Mouse (Mus musculus): ENCODE data around the gene Klhdc8a. TPM values are rescaled to one million over a fixed set of nuclear protein-coding genes. Genes with fewer than 3 reads are reported as not detected.

The Klhdc8a gene
- polyA plus RNA-seq, 1 experiment, result 10.1 TPM

GRCm38 (mm10) chr1:132289965-132290364 is 8.5 kb upstream of the Klhdc8a start:
- DNase-seq (ENCODE audit: extremely low spot score in 1 of 2, low spot score in 1 of 2), result no peak

- DNase-seq (ENCODE audit: extremely low spot score in 1 of 2, low spot score in 1 of 2), result no peak
Observed at GRCm38 (mm10) chr1:132290921-132291675, 7.3 kb upstream of the Klhdc8a start.

- no peak for DNase-seq (ENCODE audit: extremely low spot score in 1 of 2, low spot score in 1 of 2)
Observed at GRCm38 (mm10) chr1:132291706-132292105, 6.7 kb upstream of the Klhdc8a start.

- no peak for DNase-seq (ENCODE audit: extremely low spot score in 1 of 2, low spot score in 1 of 2)
Observed at GRCm38 (mm10) chr1:132292318-132293129, 5.9 kb upstream of the Klhdc8a start.

- no peak for DNase-seq (ENCODE audit: extremely low spot score in 1 of 2, low spot score in 1 of 2)
Observed at GRCm38 (mm10) chr1:132295506-132295905, 2.9 kb upstream of the Klhdc8a start.

- DNase-seq (ENCODE audit: extremely low spot score in 1 of 2, low spot score in 1 of 2), result peak in 1 of 2 experiments; percentile 46
Observed at GRCm38 (mm10) chr1:132296051-132296450, 2.4 kb upstream of the Klhdc8a start.

- no peak for DNase-seq (ENCODE audit: extremely low spot score in 1 of 2, low spot score in 1 of 2)
Observed at GRCm38 (mm10) chr1:132298801-132299464, 507 bp downstream of the Klhdc8a start.

- DNase-seq (ENCODE audit: extremely low spot score in 1 of 2, low spot score in 1 of 2), result no peak
Observed at GRCm38 (mm10) chr1:132299744-132300143, 1.3 kb downstream of the Klhdc8a start.

GRCm38 (mm10) chr1:132301242-132301641 is 2.8 kb downstream of the Klhdc8a start:
- DNase-seq (ENCODE audit: extremely low spot score in 1 of 2, low spot score in 1 of 2), result no peak

GRCm38 (mm10) chr1:132302341-132302866 is 4.0 kb downstream of the Klhdc8a start:
- DNase-seq (ENCODE audit: extremely low spot score in 1 of 2, low spot score in 1 of 2), result no peak

- DNase-seq (ENCODE audit: extremely low spot score in 1 of 2, low spot score in 1 of 2), result no peak
Observed at GRCm38 (mm10) chr1:132304618-132305214, 6.3 kb downstream of the Klhdc8a start.

- DNase-seq (ENCODE audit: extremely low spot score in 1 of 2, low spot score in 1 of 2), result peak in 1 of 2 experiments; percentile 75
Observed at GRCm38 (mm10) chr1:132306160-132306559, 7.7 kb downstream of the Klhdc8a start.

- DNase-seq (ENCODE audit: extremely low spot score in 1 of 2, low spot score in 1 of 2), result no peak
Observed at GRCm38 (mm10) chr1:132306808-132307207, 8.4 kb downstream of the Klhdc8a start.

- DNase-seq (ENCODE audit: extremely low spot score in 1 of 2, low spot score in 1 of 2), result peak in 1 of 2 experiments; percentile 44
Observed at GRCm38 (mm10) chr1:132307962-132308361, 9.5 kb downstream of the Klhdc8a start.

GRCm38 (mm10) chr1:132308674-132309073 is 10.2 kb downstream of the Klhdc8a start:
- DNase-seq (ENCODE audit: extremely low spot score in 1 of 2, low spot score in 1 of 2), result no peak

- DNase-seq (ENCODE audit: extremely low spot score in 1 of 2, low spot score in 1 of 2), result no peak
Observed at GRCm38 (mm10) chr1:132310754-132311153, 12.3 kb downstream of the Klhdc8a start.

GRCm38 (mm10) chr1:132311174-132311859 is 12.9 kb downstream of the Klhdc8a start:
- no peak for DNase-seq (ENCODE audit: extremely low spot score in 1 of 2, low spot score in 1 of 2)

GRCm38 (mm10) chr1:132312043-132312442 is 13.6 kb downstream of the Klhdc8a start:
- no peak for DNase-seq (ENCODE audit: extremely low spot score in 1 of 2, low spot score in 1 of 2)

- peak; percentile 33 to 82 for DNase-seq (ENCODE audit: extremely low spot score in 1 of 2, low spot score in 1 of 2)
Observed at GRCm38 (mm10) chr1:132312703-132313102, 14.3 kb downstream of the Klhdc8a start.

Measured in frontal cortex, adult 2 months (tissue).